Mouse (Mus musculus) hindbrain, embryonic 12.5 days (tissue): ENCODE measurements around the gene Dsp. TPM values are rescaled to one million over a fixed set of nuclear protein-coding genes. Genes with fewer than 3 reads are reported as not detected.
A peak's percentile ranks its signal among the peaks of the same experiment; 100 is the strongest.

Experiments used
- ATAC-seq: fragments of 200-750 bp; cut with Nextera tagmentation; 2 replicates; pipeline ENCODE4 v1.8.0; 2017; ENCODE audit warnings: moderate TSS enrichment; ENCODE audit not compliant: low FRiP score
- H3K27ac ChIP-seq: fragments of 300-500 bp; sonication (generic); 2 replicates; pipeline ENCODE4 v1.5.1; 2016; ENCODE audit warnings: mild to moderate bottlenecking
- H3K27me3 ChIP-seq: fragments of 300-500 bp; sonication (generic); 2 replicates; pipeline ENCODE4 v1.6.1; 2016; ENCODE audit warnings: mild to moderate bottlenecking
- H3K36me3 ChIP-seq: fragments of 300-500 bp; sonication (generic); 2 replicates; pipeline ENCODE4 v1.6.1; 2016; ENCODE audit warnings: mild to moderate bottlenecking
- H3K4me1 ChIP-seq: fragments of 300-500 bp; sonication (generic); 2 replicates; pipeline ENCODE4 v1.6.1; 2016
- H3K4me2 ChIP-seq: fragments of 300-500 bp; sonication (generic); replicated peaks from 2 replicates; pipeline ENCODE4 v1.6.1; 2016; ENCODE audit warnings: mild to moderate bottlenecking
- H3K4me3 ChIP-seq: fragments of 300-500 bp; sonication (generic); 2 replicates; pipeline ENCODE4 v1.5.1; 2016; ENCODE audit warnings: mild to moderate bottlenecking
- H3K9ac ChIP-seq: fragments of 300-500 bp; sonication (generic); 2 replicates; pipeline ENCODE4 v1.6.1; 2016; ENCODE audit warnings: mild to moderate bottlenecking, moderate library complexity
- H3K9me3 ChIP-seq: fragments of 300-500 bp; sonication (generic); replicated peaks from 2 replicates; pipeline ENCODE4 v1.6.1; 2016; ENCODE audit warnings: mild to moderate bottlenecking
- WGBS: fragments of 180-500 bp; shearing (Covaris S2); methylation state at CpG from one replicate; pipeline ENCODE4 v1.1.7; 2016; 5-methylcytosine and 5-hydroxymethylcytosine counted together
- polyA plus RNA-seq: library from polyadenylated mRNA; unstranded; fragments of >200 nt; fragmentation: Nextera tagmentation; extraction: Ambion mirVana; gene quantifications from 2 replicates; pipeline ENCODE4 v1.2.1, GENCODE M21; 2016

Gene Dsp
- 1.4 and 1.5 TPM in 2 replicates for polyA plus RNA-seq

GRCm38 (mm10) chr13:38151069-38151588, at the start of gene Dsp:
Dsp (plus strand) TSS chr13:38151294.
- peaks cover 16% of the 10 kb centered on the region for H3K4me1 ChIP-seq
- H3K9ac ChIP-seq = peak within 1 kb of the TSS; percentile 44
- no peak within 1 kb of the TSS for H3K27ac ChIP-seq
- H3K27me3 ChIP-seq = peaks cover 81% of the 10 kb centered on the region
- H3K36me3 ChIP-seq = no peaks in the 10 kb centered on the region
- ATAC-seq = peak; percentile 58
- H3K4me2 ChIP-seq = peak within 1 kb of the TSS; percentile 66
- under 1% methylated on average over 43 of the region's 58 CpGs for WGBS
- H3K4me3 ChIP-seq = peak within 1 kb of the TSS; percentile 40
- H3K9me3 ChIP-seq = no peaks in the 10 kb centered on the region

GRCm38 (mm10) chr13:38103406-38103805, 47.7 kb upstream of the Dsp start:
- H3K27ac ChIP-seq = no peak overlapping the region
- no peaks in the 10 kb centered on the region for H3K27me3 ChIP-seq
- no peak overlapping the region for H3K9ac ChIP-seq
- H3K9me3 ChIP-seq = no peaks in the 10 kb centered on the region
- H3K4me1 ChIP-seq = no peaks in the 10 kb centered on the region
- H3K4me2 ChIP-seq = no peak overlapping the region
- no peak overlapping the region for H3K4me3 ChIP-seq
- no peak for ATAC-seq
- 84% methylated on average over 4 of the region's 4 CpGs for WGBS
- H3K36me3 ChIP-seq = no peaks in the 10 kb centered on the region

GRCm38 (mm10) chr13:38104501-38104900, 46.6 kb upstream of the Dsp start:
- no peak for ATAC-seq
- no peak overlapping the region for H3K9ac ChIP-seq
- H3K4me1 ChIP-seq = no peaks in the 10 kb centered on the region
- WGBS = 94% methylated on average over 10 of the region's 10 CpGs
- H3K4me3 ChIP-seq = no peak overlapping the region
- no peaks in the 10 kb centered on the region for H3K9me3 ChIP-seq
- H3K36me3 ChIP-seq = no peaks in the 10 kb centered on the region
- H3K4me2 ChIP-seq = no peak overlapping the region
- no peaks in the 10 kb centered on the region for H3K27me3 ChIP-seq
- no peak overlapping the region for H3K27ac ChIP-seq

- Histone ChIP-seq H3K9ac (no peak overlapping the region), H3K27ac (no peak overlapping the region), H3K9me3 (no peaks in the 10 kb centered on the region), H3K4me3 (no peak overlapping the region), H3K4me2 (no peak overlapping the region), H3K36me3 (no peaks in the 10 kb centered on the region), H3K4me1 (no peaks in the 10 kb centered on the region), H3K27me3 (no peaks in the 10 kb centered on the region)
- no peak for ATAC-seq
- 76% methylated on average over 9 of the region's 9 CpGs for WGBS
These were observed 42.0 kb upstream of the Dsp start for GRCm38 (mm10) chr13:38109081-38109480.

GRCm38 (mm10) chr13:38122321-38122720, 28.8 kb upstream of the Dsp start:
- Histone ChIP-seq H3K27me3 (no peaks in the 10 kb centered on the region), H3K4me1 (no peaks in the 10 kb centered on the region), H3K9ac (no peak overlapping the region), H3K36me3 (no peaks in the 10 kb centered on the region), H3K4me2 (no peak overlapping the region), H3K9me3 (no peaks in the 10 kb centered on the region), H3K27ac (no peak overlapping the region), H3K4me3 (no peak overlapping the region)
- WGBS = 87% methylated on average over 9 of the region's 9 CpGs
- ATAC-seq = no peak

GRCm38 (mm10) chr13:38123666-38124065, 27.4 kb upstream of the Dsp start:
- Histone ChIP-seq H3K4me2 (no peak overlapping the region), H3K4me1 (no peaks in the 10 kb centered on the region), H3K4me3 (no peak overlapping the region), H3K9ac (no peak overlapping the region), H3K27me3 (no peaks in the 10 kb centered on the region), H3K9me3 (no peaks in the 10 kb centered on the region), H3K27ac (no peak overlapping the region), H3K36me3 (no peaks in the 10 kb centered on the region)
- no peak for ATAC-seq
- 88% methylated on average over 4 of the region's 4 CpGs for WGBS

GRCm38 (mm10) chr13:38127683-38128082, 23.4 kb upstream of the Dsp start:
- 90% methylated on average over 3 of the region's 3 CpGs for WGBS

GRCm38 (mm10) chr13:38128246-38128645, 22.8 kb upstream of the Dsp start:
- H3K9ac ChIP-seq = no peak overlapping the region
- ATAC-seq = no peak
- WGBS = 88% methylated on average over 3 of the region's 3 CpGs
- H3K27me3 ChIP-seq = no peaks in the 10 kb centered on the region
- no peaks in the 10 kb centered on the region for H3K36me3 ChIP-seq
- H3K4me3 ChIP-seq = no peak overlapping the region
- no peak overlapping the region for H3K27ac ChIP-seq
- H3K4me2 ChIP-seq = no peak overlapping the region
- H3K9me3 ChIP-seq = no peaks in the 10 kb centered on the region
- no peaks in the 10 kb centered on the region for H3K4me1 ChIP-seq

More at GRCm38 (mm10) chr13:38127683-38128082, 23.4 kb upstream of the Dsp start:
- H3K36me3 ChIP-seq = no peaks in the 10 kb centered on the region
- H3K27ac ChIP-seq = no peak overlapping the region
- no peaks in the 10 kb centered on the region for H3K27me3 ChIP-seq
- H3K9ac ChIP-seq = no peak overlapping the region
- no peaks in the 10 kb centered on the region for H3K4me1 ChIP-seq
- no peak overlapping the region for H3K4me3 ChIP-seq
- H3K9me3 ChIP-seq = no peaks in the 10 kb centered on the region
- no peak overlapping the region for H3K4me2 ChIP-seq
- ATAC-seq = no peak

GRCm38 (mm10) chr13:38129492-38129891, 21.6 kb upstream of the Dsp start:
- H3K4me3 ChIP-seq = no peak overlapping the region
- H3K27me3 ChIP-seq = no peaks in the 10 kb centered on the region
- H3K9ac ChIP-seq = no peak overlapping the region
- no peaks in the 10 kb centered on the region for H3K4me1 ChIP-seq
- H3K9me3 ChIP-seq = no peaks in the 10 kb centered on the region
- H3K36me3 ChIP-seq = no peaks in the 10 kb centered on the region
- H3K4me2 ChIP-seq = no peak overlapping the region
- H3K27ac ChIP-seq = no peak overlapping the region
- ATAC-seq = no peak
- 86% methylated on average over 2 of the region's 2 CpGs for WGBS

- Histone ChIP-seq H3K27me3 (no peaks in the 10 kb centered on the region), H3K36me3 (no peaks in the 10 kb centered on the region), H3K9me3 (no peaks in the 10 kb centered on the region), H3K4me1 (no peaks in the 10 kb centered on the region), H3K4me2 (no peak overlapping the region), H3K9ac (no peak overlapping the region), H3K4me3 (no peak overlapping the region), H3K27ac (no peak overlapping the region)
- 86% methylated on average over 9 of the region's 9 CpGs for WGBS
- no peak for ATAC-seq
These were observed 21.0 kb upstream of the Dsp start for GRCm38 (mm10) chr13:38130116-38130515.

- Histone ChIP-seq H3K9ac (no peak overlapping the region), H3K4me1 (no peaks in the 10 kb centered on the region), H3K27me3 (no peaks in the 10 kb centered on the region), H3K9me3 (no peaks in the 10 kb centered on the region), H3K27ac (no peak overlapping the region), H3K4me3 (no peak overlapping the region), H3K36me3 (no peaks in the 10 kb centered on the region), H3K4me2 (no peak overlapping the region)
- 56% methylated on average over 7 of the region's 7 CpGs for WGBS
- no peak for ATAC-seq
These were observed 18.0 kb upstream of the Dsp start for GRCm38 (mm10) chr13:38133016-38133528.

GRCm38 (mm10) chr13:38140521-38140920, 10.6 kb upstream of the Dsp start:
- Histone ChIP-seq H3K9me3 (no peaks in the 10 kb centered on the region), H3K36me3 (no peaks in the 10 kb centered on the region), H3K4me2 (no peak overlapping the region), H3K4me1 (peaks cover 4% of the 10 kb centered on the region; the same call in 1 of the 2 replicates), H3K27ac (no peak overlapping the region), H3K4me3 (no peak overlapping the region), H3K27me3 (peaks cover 5% of the 10 kb centered on the region), H3K9ac (no peak overlapping the region)
- WGBS = 39% methylated on average over 1 of the region's 1 CpGs
- no peak for ATAC-seq

GRCm38 (mm10) chr13:38144962-38145713, 6.0 kb upstream of the Dsp start:
- Histone ChIP-seq H3K36me3 (no peaks in the 10 kb centered on the region), H3K27me3 (peaks cover 41% of the 10 kb centered on the region), H3K9me3 (no peaks in the 10 kb centered on the region), H3K9ac (no peak overlapping the region), H3K4me2 (peak overlapping the region; percentile 31), H3K4me1 (peaks cover 4% of the 10 kb centered on the region; the same call in 1 of the 2 replicates), H3K4me3 (no peak overlapping the region), H3K27ac (no peak overlapping the region)
- ATAC-seq = no peak
- WGBS = 9% methylated on average over 20 of the region's 20 CpGs
